Mouse (Mus musculus): ENCODE results near the gene Fam166a. TPM values are rescaled to one million over a fixed set of nuclear protein-coding genes. Genes with fewer than 3 reads are reported as not detected.

The Fam166a gene
- total RNA-seq, 1 experiment, result 0.49 TPM

DNA sequence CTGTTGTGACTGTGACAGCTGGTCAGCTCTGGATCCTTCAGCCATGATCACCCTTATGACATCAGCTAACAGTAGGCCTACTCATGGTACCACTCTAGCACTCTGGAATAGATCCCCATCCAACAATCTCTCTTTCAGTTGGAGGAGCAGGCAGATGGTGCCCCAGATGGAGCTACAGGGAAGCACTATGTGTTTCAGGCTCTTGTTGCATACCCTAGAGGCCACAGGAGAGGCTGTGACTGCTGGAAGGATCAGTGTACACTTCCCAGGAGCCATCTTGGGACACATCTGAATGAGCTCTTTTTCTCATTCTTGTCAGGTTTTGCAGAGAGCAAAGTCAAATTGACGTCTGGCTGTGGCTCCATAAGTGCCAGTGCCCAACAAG lies 46.8 kb upstream of the Fam166a start:
- Histone ChIP-seq H3K9me3 (ENCODE audit: control insufficient read depth, insufficient read depth, low read depth, low read length) (no peaks in the 10 kb centered on the region), H3K36me3 (ENCODE audit: control insufficient read depth, insufficient read depth, low read length, poor library complexity, severe bottlenecking) (no peaks in the 10 kb centered on the region), H3K4me3 (ENCODE audit: insufficient read depth in 1 of 2, low read depth in 1 of 2, low read length in 2 of 2, poor library complexity in 1 of 2, severe bottlenecking in 1 of 2) (no peak overlapping the region), H3K4me1 (ENCODE audit: control insufficient read depth in 2 of 2, insufficient read depth in 2 of 2, low read length in 2 of 2, poor library complexity in 1 of 2) (peaks cover 6 to 21% of the 10 kb centered on the region in 2 experiments; a peak in 3 of 4 replicates), H3K27ac (ENCODE audit: insufficient read depth, low read depth, low read length, poor library complexity, severe bottlenecking) (no peak overlapping the region), H3K9ac (ENCODE audit: insufficient read depth, low read depth, low read length, poor library complexity, severe bottlenecking) (no peak overlapping the region)
- in situ Hi-C loops (cut with MboI; ENCODE audit: low sequenced_read_pairs in 2 of 2, unreplicated experiment in 2 of 2), result no loop called here
- no peak for TF ChIP-seq CHD2 (IDR thresholded peaks at IDR 0.05; ENCODE audit: low read depth, low read length)
- no peak for TF ChIP-seq ZC3H11A (IDR thresholded peaks at IDR 0.05; ENCODE audit: borderline replicate concordance, low read depth, low read length)
- TF ChIP-seq ZNF384 (IDR thresholded peaks at IDR 0.05; ENCODE audit: low read depth, low read length), result no peak
- no peak for TF ChIP-seq MAFK (IDR thresholded peaks at IDR 0.05; ENCODE audit: insufficient read depth, low read depth, low read length)
- no peak for TF ChIP-seq HCFC1 (IDR thresholded peaks at IDR 0.05; ENCODE audit: borderline replicate concordance, insufficient read depth, low read length)
- DNase-seq (ENCODE audit: low read depth, low spot score), result no peak

DNA sequence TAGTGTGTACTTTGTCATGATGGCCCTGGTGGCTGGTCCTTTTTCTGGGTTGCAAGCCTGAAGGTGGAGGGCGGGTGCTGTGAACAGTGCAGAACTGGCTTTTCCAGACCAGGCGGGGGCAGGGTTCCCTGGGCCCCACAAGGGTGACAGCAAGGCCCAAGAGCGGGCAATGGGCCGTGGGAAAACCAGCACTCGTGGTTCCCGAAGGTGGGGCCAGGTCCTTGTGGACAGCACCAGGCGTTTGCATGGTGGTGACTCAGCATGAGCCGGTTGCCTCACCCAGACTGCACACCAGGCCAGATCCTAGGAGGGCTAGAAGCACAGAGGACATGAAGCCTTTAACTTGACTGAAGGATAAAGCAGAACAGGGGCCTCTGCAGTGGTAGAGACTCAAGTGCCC lies 45.9 kb upstream of the Fam166a start:
- Histone ChIP-seq H3K9ac (ENCODE audit: insufficient read depth, low read depth, low read length, poor library complexity, severe bottlenecking) (no peak overlapping the region), H3K9me3 (ENCODE audit: control insufficient read depth, insufficient read depth, low read depth, low read length) (no peaks in the 10 kb centered on the region), H3K4me3 (ENCODE audit: insufficient read depth in 1 of 2, low read depth in 1 of 2, low read length in 2 of 2, poor library complexity in 1 of 2, severe bottlenecking in 1 of 2) (no peak overlapping the region), H3K4me1 (ENCODE audit: control insufficient read depth in 2 of 2, insufficient read depth in 2 of 2, low read length in 2 of 2, poor library complexity in 1 of 2) (peaks cover 6 to 19% of the 10 kb centered on the region in 2 experiments; a peak in 3 of 4 replicates), H3K36me3 (ENCODE audit: control insufficient read depth, insufficient read depth, low read length, poor library complexity, severe bottlenecking) (no peaks in the 10 kb centered on the region), H3K27ac (ENCODE audit: insufficient read depth, low read depth, low read length, poor library complexity, severe bottlenecking) (no peak overlapping the region)
- no peak for DNase-seq (ENCODE audit: low read depth, low spot score)
- TF ChIP-seq MAFK (IDR thresholded peaks at IDR 0.05; ENCODE audit: insufficient read depth, low read depth, low read length), result 0 out of 2 replicates have a peak, but pooled peaks have one; percentile 20
- no peak for TF ChIP-seq HCFC1 (IDR thresholded peaks at IDR 0.05; ENCODE audit: borderline replicate concordance, insufficient read depth, low read length)
- in situ Hi-C loops (cut with MboI; ENCODE audit: low sequenced_read_pairs in 2 of 2, unreplicated experiment in 2 of 2), result no loop called here

GRCm38 (mm10) chr2:25173821-25174220 lies 44.7 kb upstream of the Fam166a start:
- Histone ChIP-seq H3K27ac (ENCODE audit: insufficient read depth, low read depth, low read length, poor library complexity, severe bottlenecking) (no peak overlapping the region), H3K4me3 (ENCODE audit: insufficient read depth in 1 of 2, low read depth in 1 of 2, low read length in 2 of 2, poor library complexity in 1 of 2, severe bottlenecking in 1 of 2) (no peak overlapping the region), H3K9ac (ENCODE audit: insufficient read depth, low read depth, low read length, poor library complexity, severe bottlenecking) (no peak overlapping the region), H3K36me3 (ENCODE audit: control insufficient read depth, insufficient read depth, low read length, poor library complexity, severe bottlenecking) (no peaks in the 10 kb centered on the region), H3K4me1 (ENCODE audit: control insufficient read depth in 2 of 2, insufficient read depth in 2 of 2, low read length in 2 of 2, poor library complexity in 1 of 2) (peaks cover 2 to 13% of the 10 kb centered on the region in 2 experiments; a peak in 3 of 4 replicates), H3K9me3 (ENCODE audit: control insufficient read depth, insufficient read depth, low read depth, low read length) (no peaks in the 10 kb centered on the region)
- in situ Hi-C loops (cut with MboI; ENCODE audit: low sequenced_read_pairs in 2 of 2, unreplicated experiment in 2 of 2), result no loop called here
- DNase-seq (ENCODE audit: low read depth, low spot score), result no peak
- TF ChIP-seq ZNF384 (IDR thresholded peaks at IDR 0.05; ENCODE audit: low read depth, low read length), result no peak
- no peak for TF ChIP-seq MAFK (IDR thresholded peaks at IDR 0.05; ENCODE audit: insufficient read depth, low read depth, low read length)
- TF ChIP-seq ZC3H11A (IDR thresholded peaks at IDR 0.05; ENCODE audit: borderline replicate concordance, low read depth, low read length), result no peak
- TF ChIP-seq CHD2 (IDR thresholded peaks at IDR 0.05; ENCODE audit: low read depth, low read length), result no peak
- no peak for TF ChIP-seq HCFC1 (IDR thresholded peaks at IDR 0.05; ENCODE audit: borderline replicate concordance, insufficient read depth, low read length)

- Histone ChIP-seq H3K4me1 (ENCODE audit: control insufficient read depth in 2 of 2, insufficient read depth in 2 of 2, low read length in 2 of 2, poor library complexity in 1 of 2) (peaks cover 0 to 7% of the 10 kb centered on the region in 2 experiments; a peak in 1 of 4 replicates), H3K9me3 (ENCODE audit: control insufficient read depth, insufficient read depth, low read depth, low read length) (no peaks in the 10 kb centered on the region), H3K27ac (ENCODE audit: insufficient read depth, low read depth, low read length, poor library complexity, severe bottlenecking) (no peak overlapping the region), H3K4me3 (ENCODE audit: insufficient read depth in 1 of 2, low read depth in 1 of 2, low read length in 2 of 2, poor library complexity in 1 of 2, severe bottlenecking in 1 of 2) (no peak overlapping the region), H3K36me3 (ENCODE audit: control insufficient read depth, insufficient read depth, low read length, poor library complexity, severe bottlenecking) (no peaks in the 10 kb centered on the region), H3K9ac (ENCODE audit: insufficient read depth, low read depth, low read length, poor library complexity, severe bottlenecking) (no peak overlapping the region)
- no peak for TF ChIP-seq MAFK (IDR thresholded peaks at IDR 0.05; ENCODE audit: insufficient read depth, low read depth, low read length)
- TF ChIP-seq CHD2 (IDR thresholded peaks at IDR 0.05; ENCODE audit: low read depth, low read length), result no peak
- TF ChIP-seq ZNF384 (IDR thresholded peaks at IDR 0.05; ENCODE audit: low read depth, low read length), result no peak
- no peak for TF ChIP-seq HCFC1 (IDR thresholded peaks at IDR 0.05; ENCODE audit: borderline replicate concordance, insufficient read depth, low read length)
- TF ChIP-seq ZC3H11A (IDR thresholded peaks at IDR 0.05; ENCODE audit: borderline replicate concordance, low read depth, low read length), result no peak
- no peak for DNase-seq (ENCODE audit: low read depth, low spot score)
- in situ Hi-C loops (cut with MboI; ENCODE audit: low sequenced_read_pairs in 2 of 2, unreplicated experiment in 2 of 2), result no loop called here
Measured at GRCm38 (mm10) chr2:25174866-25175689, 43.5 kb upstream of the Fam166a start.

Data from ES-E14 (cell line).